Mouse (Mus musculus) ovary, postnatal 36 days (tissue): ENCODE results near the gene Zpbp2.
"Not testable (repeated sequence)": the region's sequence is repeated elsewhere in the genome, so short reads cannot be mapped to it uniquely, and the experiment has no call there.

Experiments
- DNase-seq: peaks from one replicate; pipeline ENCODE4 v3.0.0; 2022; ENCODE audit warnings: low spot score, mixed read lengths

The Zpbp2 gene

GRCm38 (mm10) chr11:98590548-98591445 is 39.9 kb downstream of the Zpbp2 start:
- DNase-seq: no peak

- no peak for DNase-seq
Measured at GRCm38 (mm10) chr11:98595021-98595420, 44.1 kb downstream of the Zpbp2 start.

- no peak for DNase-seq
Measured at GRCm38 (mm10) chr11:98595473-98595872, 44.6 kb downstream of the Zpbp2 start.

- DNase-seq: no peak
Measured at GRCm38 (mm10) chr11:98595955-98596354, 45.1 kb downstream of the Zpbp2 start.

GRCm38 (mm10) chr11:98597363-98597762 is 46.5 kb downstream of the Zpbp2 start:
- DNase-seq: peak; percentile 59

- no peak for DNase-seq
Measured at GRCm38 (mm10) chr11:98597991-98598390, 47.1 kb downstream of the Zpbp2 start, which contains the start of gene Lrrc3c. Lrrc3c (plus strand) TSS chr11:98598291.

GRCm38 (mm10) chr11:98598851-98599290 is 48.0 kb downstream of the Zpbp2 start:
- no peak for DNase-seq

- no peak for DNase-seq
Measured at GRCm38 (mm10) chr11:98599291-98599690, 48.4 kb downstream of the Zpbp2 start.

GRCm38 (mm10) chr11:98602090-98602690 is 51.3 kb downstream of the Zpbp2 start:
- no peak for DNase-seq

GRCm38 (mm10) chr11:98603953-98604352 is 53.1 kb downstream of the Zpbp2 start:
- no peak for DNase-seq

- DNase-seq: not testable (repeated sequence)
Measured at GRCm38 (mm10) chr11:98604911-98605310, 54.0 kb downstream of the Zpbp2 start.

- no peak for DNase-seq
Measured at GRCm38 (mm10) chr11:98606763-98607162, 55.9 kb downstream of the Zpbp2 start.
